Mouse (Mus musculus) thymus, adult 2 months (tissue): ENCODE measurements at regions not wholly inside any gene's neighbourhood (a gene's known extent, or its start where the extent isn't known, plus 50 kb on each side); places are given as distances from the start of the nearest gene placed in this dataset.

Source experiments
- CTCF ChIP-seq: fragments of 200-500 bp; IDR thresholded peaks from 2 replicates; pipeline ENCODE4 v1.5.1; 2012; ENCODE audit warnings: mild to moderate bottlenecking, control low read depth, low read length, moderate library complexity, borderline replicate concordance; ENCODE audit not compliant: control insufficient read depth, poor library complexity, insufficient read depth; ENCODE audit errors: extremely low read depth
- POLR2A ChIP-seq: fragments of 200-500 bp; IDR thresholded peaks from 2 replicates; pipeline ENCODE4 v1.6.1; 2012; ENCODE audit warnings: mild to moderate bottlenecking, low read length, control low read depth, moderate library complexity; ENCODE audit not compliant: control insufficient read depth, poor library complexity, insufficient read depth; ENCODE audit errors: extremely low read depth

DNA sequence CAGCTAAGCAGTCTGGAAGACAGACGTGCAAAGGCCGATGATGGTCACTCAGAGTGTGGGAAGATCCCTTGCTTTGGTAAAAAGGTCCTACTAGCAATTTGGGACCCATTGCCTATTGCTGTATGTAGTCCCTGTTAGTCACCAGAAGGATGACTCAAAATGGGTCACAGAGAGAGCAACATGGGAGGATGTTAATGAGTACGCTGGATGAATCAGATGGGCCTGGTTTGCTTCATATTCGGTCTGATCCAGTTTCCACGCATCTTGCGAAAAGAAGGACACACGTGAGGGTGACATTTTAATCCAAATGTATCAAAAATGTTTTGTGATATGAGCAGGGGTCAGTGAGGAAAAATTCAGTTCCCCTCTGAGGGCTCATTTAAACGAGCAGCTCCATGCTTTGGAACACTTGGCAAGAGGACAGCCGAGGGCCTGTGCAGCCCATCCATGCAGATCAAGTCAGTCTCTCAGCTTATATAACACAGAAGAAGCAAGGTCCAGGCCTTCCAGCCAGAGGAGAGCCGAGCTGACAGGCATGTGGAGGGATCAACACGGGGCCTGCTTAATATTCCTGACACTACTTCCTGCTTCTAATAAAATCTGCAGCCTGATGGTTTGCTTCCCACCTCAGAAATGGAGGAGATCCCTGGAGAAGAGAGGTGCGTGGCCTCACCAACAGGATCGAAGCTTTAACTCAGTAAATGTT, 579.2 kb upstream of the Gm26657 start:
- no peak for TF ChIP-seq CTCF
- no peak for TF ChIP-seq POLR2A
